Mouse (Mus musculus) G1E (cell line): Measurements from ENCODE around the gene Rpl3l. TPM values are rescaled to one million over a fixed set of nuclear protein-coding genes. Genes with fewer than 3 reads are reported as not detected.
"Not testable (repeated sequence)": the region's sequence is repeated elsewhere in the genome, so short reads cannot be mapped to it uniquely, and the experiment has no call there.

Experiments
- ATAC-seq: 2 replicates; pipeline ENCODE4 v1.8.0; 2016; ENCODE audit warnings: mild to moderate bottlenecking; ENCODE audit not compliant: insufficient number of reproducible peaks, poor library complexity, low FRiP score, severe bottlenecking; ENCODE audit errors: extremely low read depth
- DNase-seq: peaks from one replicate; pipeline ENCODE4 v3.0.0; 2012; ENCODE audit warnings: low spot score
- H3K27me3 ChIP-seq: 2 replicates; pipeline ENCODE4 v1.6.1; 2012; ENCODE audit warnings: mild to moderate bottlenecking, low read length, inconsistent platforms; ENCODE audit not compliant: insufficient read depth
- H3K36me3 ChIP-seq: replicated peaks from 2 replicates; pipeline ENCODE3; 2012; ENCODE audit warnings: mild to moderate bottlenecking, inconsistent platforms
- H3K4me1 ChIP-seq: 2 replicates; pipeline ENCODE4 v1.6.1; 2012; ENCODE audit warnings: low read depth, low read length, inconsistent platforms, mixed read lengths; ENCODE audit not compliant: insufficient read depth
- H3K4me3 ChIP-seq: 2 replicates; pipeline ENCODE4 v1.5.1; 2012; ENCODE audit warnings: low read depth, mild to moderate bottlenecking, inconsistent platforms, low read length, moderate library complexity, mixed read lengths
- H3K9me3 ChIP-seq: replicated peaks from 2 replicates; pipeline ENCODE4 v1.6.1; 2012; ENCODE audit warnings: inconsistent platforms
- CTCF ChIP-seq: IDR thresholded peaks from 2 replicates; pipeline ENCODE4 v1.5.1; 2012; ENCODE audit warnings: low read depth, low read length, inconsistent platforms, mixed read lengths
- GATA1 ChIP-seq: IDR thresholded peaks from 2 replicates; pipeline ENCODE4 v1.6.1; 2012; ENCODE audit warnings: borderline replicate concordance, low read length, inconsistent platforms, mixed read lengths
- GATA2 ChIP-seq: IDR thresholded peaks from 2 replicates; pipeline ENCODE4 v1.6.1; 2012; ENCODE audit warnings: low read depth, low read length, inconsistent platforms, borderline replicate concordance
- POLR2AphosphoS5 ChIP-seq: IDR thresholded peaks from 2 replicates; pipeline ENCODE4 v1.6.1; 2012; ENCODE audit warnings: low read depth, low read length, inconsistent platforms; ENCODE audit not compliant: insufficient replicate concordance
- TAL1 ChIP-seq: conservative IDR thresholded peaks from 2 replicates; pipeline ENCODE4 v1.6.1; 2012; ENCODE audit warnings: low read depth, low read length, inconsistent platforms, mixed read lengths
- polyA plus RNA-seq: library from polyadenylated mRNA; stranded (reverse); fragments of >175 nt; gene quantifications from 2 replicates; pipeline ENCODE4 v1.2.3, GENCODE M21; 2012
- total RNA-seq, 2 experiments: library from RNA; stranded (forward) in 1 of 2; stranded (reverse) in 1 of 2; fragments of 200-1000 nt in 1 of 2; fragments of >200 nt in 1 of 2; fragmentation: Nextera tagmentation in 1 of 2; gene quantifications; 2 replicates each; pipeline ENCODE4 v1.2.3; 2014 to 2017

Rpl3l gene
- total and polyA plus RNA-seq, 3 experiments, result not detected

- H3K4me1 ChIP-seq, result peaks cover 28% of the 10 kb centered on the region
- no peaks in the 10 kb centered on the region for H3K9me3 ChIP-seq
- no peaks in the 10 kb centered on the region; the same call in 1 of the 2 replicates for H3K27me3 ChIP-seq
- no peak for DNase-seq
- TF ChIP-seq GATA2 (no peak), CTCF (no peak), GATA1 (no peak), TAL1 (no peak), POLR2AphosphoS5 (no peak)
- H3K36me3 ChIP-seq, result peaks cover 61% of the 10 kb centered on the region
- ATAC-seq, result no peak
- H3K4me3 ChIP-seq, result peak within 1 kb of the TSS; percentile 81
Measured at GRCm38 (mm10) chr17:24717943-24718342, 9.7 kb upstream of the Rpl3l start, which contains the start of the genes Rnf151 and Rps2. TSS of gene Rnf151 (minus strand) at chr17:24718063. TSS of gene Rps2 (plus strand) at chr17:24718116.

- H3K27me3 ChIP-seq, H3K9me3 ChIP-seq, DNase-seq, ATAC-seq: not testable (repeated sequence)
- H3K36me3 ChIP-seq, result peaks cover 59% of the 10 kb centered on the region
- H3K4me1 ChIP-seq, result peaks cover 34% of the 10 kb centered on the region
- peak overlapping the region; percentile 81 for H3K4me3 ChIP-seq
Measured at GRCm38 (mm10) chr17:24718938-24719337, 8.7 kb upstream of the Rpl3l start.

GRCm38 (mm10) chr17:24719494-24720222 is 8.0 kb upstream of the Rpl3l start:
- peak overlapping the region; percentile 81 for H3K4me3 ChIP-seq
- TF ChIP-seq GATA1 (no peak), GATA2 (no peak), POLR2AphosphoS5 (peak; percentile 96), TAL1 (no peak), CTCF (no peak)
- no peaks in the 10 kb centered on the region for H3K9me3 ChIP-seq
- DNase-seq (peak; percentile 90), ATAC-seq (peak; percentile 64)
- peaks cover 38% of the 10 kb centered on the region for H3K4me1 ChIP-seq
- H3K36me3 ChIP-seq, result peaks cover 59% of the 10 kb centered on the region
- H3K27me3 ChIP-seq, result no peaks in the 10 kb centered on the region; the same call in 1 of the 2 replicates

GRCm38 (mm10) chr17:24720616-24721015 is 7.0 kb upstream of the Rpl3l start:
- not testable (repeated sequence) for H3K27me3 ChIP-seq, ATAC-seq, DNase-seq, H3K9me3 ChIP-seq
- H3K4me3 ChIP-seq, result peak overlapping the region; percentile 81
- H3K36me3 ChIP-seq, result peaks cover 53% of the 10 kb centered on the region
- H3K4me1 ChIP-seq, result peaks cover 39% of the 10 kb centered on the region

GRCm38 (mm10) chr17:24721383-24721955 is 6.2 kb upstream of the Rpl3l start:
- peak overlapping the region; percentile 74 for H3K4me3 ChIP-seq
- H3K36me3 ChIP-seq, result peaks cover 44% of the 10 kb centered on the region
- DNase-seq, H3K27me3 ChIP-seq, ATAC-seq, H3K9me3 ChIP-seq: not testable (repeated sequence)
- H3K4me1 ChIP-seq, result peaks cover 41% of the 10 kb centered on the region

GRCm38 (mm10) chr17:24722220-24722924 is 5.2 kb upstream of the Rpl3l start:
- peaks cover 35% of the 10 kb centered on the region for H3K36me3 ChIP-seq
- peaks cover 3% of the 10 kb centered on the region; the same call in 1 of the 2 replicates for H3K27me3 ChIP-seq
- ATAC-seq (no peak), DNase-seq (no peak)
- peak overlapping the region; percentile 74 for H3K4me3 ChIP-seq
- peaks cover 41% of the 10 kb centered on the region for H3K4me1 ChIP-seq
- no peaks in the 10 kb centered on the region for H3K9me3 ChIP-seq
- TF ChIP-seq TAL1 (no peak), GATA2 (no peak), GATA1 (no peak), POLR2AphosphoS5 (peak; percentile 95), CTCF (no peak)
